Mouse (Mus musculus) C2C12 (cell line): ENCODE data around the gene Fndc9. TPM values are rescaled to one million over a fixed set of nuclear protein-coding genes. Genes with fewer than 3 reads are reported as not detected.

Experiments used
- H3K27me3 ChIP-seq: one replicate; pipeline ENCODE4 v1.6.1; 2011; ENCODE audit not compliant: control insufficient read depth, insufficient read depth, insufficient read length
- H3K36me3 ChIP-seq: one replicate; pipeline ENCODE4 v1.6.1; 2011; ENCODE audit not compliant: control insufficient read depth, insufficient read depth
- H3K4me3 ChIP-seq: one replicate; pipeline ENCODE4 v1.5.1; 2011; ENCODE audit warnings: mild to moderate bottlenecking, control low read depth; ENCODE audit not compliant: poor library complexity, insufficient read depth, severe bottlenecking
- H3K79me2 ChIP-seq: one replicate; pipeline ENCODE4 v1.6.1; 2011; ENCODE audit not compliant: control insufficient read depth, insufficient read depth
- H3K79me3 ChIP-seq: one replicate; pipeline ENCODE4 v1.6.1; 2011; ENCODE audit warnings: low read depth, control low read depth
- H3ac ChIP-seq: one replicate; pipeline ENCODE3; 2011; ENCODE audit warnings: low read depth; ENCODE audit not compliant: control insufficient read depth, insufficient read length
- CEBPB ChIP-seq: IDR thresholded peaks from one replicate; pipeline ENCODE4 v1.6.1; 2011; ENCODE audit warnings: low read depth, mild to moderate bottlenecking, control low read depth, moderate library complexity
- CTCF ChIP-seq: IDR thresholded peaks from one replicate; pipeline ENCODE4 v1.5.1; 2011; ENCODE audit not compliant: control insufficient read depth, insufficient read depth, insufficient read length
- FOSL1 ChIP-seq: IDR thresholded peaks from one replicate; pipeline ENCODE4 v1.8.0; 2011; ENCODE audit warnings: mild to moderate bottlenecking, low read length; ENCODE audit not compliant: poor library complexity, insufficient read depth, severe bottlenecking
- MAX ChIP-seq: IDR thresholded peaks from one replicate; pipeline ENCODE4 v1.6.1; 2011; ENCODE audit warnings: mild to moderate bottlenecking, control low read depth
- MYOD1 ChIP-seq: IDR thresholded peaks from one replicate; pipeline ENCODE4 v1.6.1; 2011; ENCODE audit warnings: low read depth; ENCODE audit not compliant: control insufficient read depth, insufficient read length
- MYOG ChIP-seq: IDR thresholded peaks from one replicate; pipeline ENCODE4 v1.6.1; 2011; ENCODE audit not compliant: control insufficient read depth, insufficient read length; ENCODE audit errors: extremely low read depth
- USF1 ChIP-seq: IDR thresholded peaks from one replicate; pipeline ENCODE4 v1.6.1; 2011; ENCODE audit warnings: low read depth, mild to moderate bottlenecking, control low read depth, moderate library complexity
- long read RNA-seq, 2 experiments: library from polyadenylated mRNA; unstranded; transcript quantifications; one replicate each; pipeline ENCODE4 v2.0.0; 2019 to 2020
- polyA plus RNA-seq: library from polyadenylated mRNA; unstranded; fragments of >200 nt; fragmentation: generic; extraction: Trizol; gene quantifications from one replicate; pipeline ENCODE4 v1.2.1, GENCODE M21; 2012; ENCODE audit warnings: missing spikeins

Gene Fndc9
- polyA plus RNA-seq: 0.09 TPM
- long read RNA-seq, experiment 1: 0 reads
- long read RNA-seq, experiment 2, partial matches to known transcripts: 0 of 1 reads
- long read RNA-seq, experiment 2, other reads (novel, unspliced or antisense): 1 of 1 reads

DNA sequence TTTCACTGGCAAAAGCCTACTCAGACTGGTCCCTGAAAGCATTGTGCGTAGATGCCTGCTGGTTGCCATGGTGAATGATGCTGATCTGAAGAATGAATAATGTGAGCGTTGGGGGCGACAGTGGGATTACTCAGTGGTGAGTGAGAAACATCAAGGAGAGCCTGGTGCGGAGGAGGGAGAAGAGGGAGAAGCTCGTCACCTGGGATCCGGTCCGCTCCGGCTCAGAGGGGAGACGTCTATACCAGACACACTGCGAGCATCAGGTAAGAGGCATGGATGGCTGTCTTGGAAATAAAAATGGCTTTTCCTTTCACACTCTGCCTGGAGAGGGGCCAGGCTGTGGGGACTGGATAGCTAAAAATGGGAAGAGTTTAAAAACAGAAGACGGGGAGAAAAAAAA, at the start of gene Fndc9:
Gene Fndc9 (plus strand): TSS at position 198 of the 400 bp plus-strand sequence.
- TF ChIP-seq FOSL1 (no peak), MYOD1 (no peak), CEBPB (no peak), MAX (no peak), CTCF (no peak), USF1 (no peak), MYOG (no peak)
- H3K4me3 ChIP-seq: no peak within 1 kb of the TSS
- H3K79me3 ChIP-seq: no peaks in the 10 kb centered on the region
- H3ac ChIP-seq: no peak within 1 kb of the TSS
- no peaks in the 10 kb centered on the region for H3K36me3 ChIP-seq
- H3K79me2 ChIP-seq: no peaks in the 10 kb centered on the region
- no peaks in the 10 kb centered on the region for H3K27me3 ChIP-seq

DNA sequence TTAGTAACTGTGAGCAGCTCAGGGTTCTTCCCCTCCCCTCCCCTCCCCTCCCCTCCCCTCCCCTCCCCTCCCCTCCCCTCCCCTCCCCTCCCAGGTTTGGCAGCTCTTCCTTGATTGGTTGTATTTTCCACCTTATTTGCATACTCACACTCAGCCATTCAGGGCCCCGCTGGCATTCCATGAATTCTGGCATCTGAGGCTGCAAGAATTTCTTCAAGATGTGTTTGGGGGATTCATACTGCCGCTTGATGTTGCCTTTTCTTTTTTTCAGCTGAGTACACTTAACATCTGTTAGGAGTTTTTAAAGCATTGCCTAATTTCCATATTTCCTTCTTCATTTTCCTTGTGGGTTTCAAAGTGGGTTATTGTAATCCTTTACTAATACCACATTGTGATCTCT, 47.0 kb upstream of the Fndc9 start:
- Histone ChIP-seq H3K36me3 (no peaks in the 10 kb centered on the region), H3ac (no peak overlapping the region), H3K79me3 (no peaks in the 10 kb centered on the region), H3K4me3 (no peak overlapping the region), H3K27me3 (peaks cover 7% of the 10 kb centered on the region), H3K79me2 (no peaks in the 10 kb centered on the region)
- TF ChIP-seq MYOD1 (no peak), CEBPB (no peak), CTCF (no peak), MYOG (no peak), USF1 (no peak), FOSL1 (no peak), MAX (no peak)

DNA sequence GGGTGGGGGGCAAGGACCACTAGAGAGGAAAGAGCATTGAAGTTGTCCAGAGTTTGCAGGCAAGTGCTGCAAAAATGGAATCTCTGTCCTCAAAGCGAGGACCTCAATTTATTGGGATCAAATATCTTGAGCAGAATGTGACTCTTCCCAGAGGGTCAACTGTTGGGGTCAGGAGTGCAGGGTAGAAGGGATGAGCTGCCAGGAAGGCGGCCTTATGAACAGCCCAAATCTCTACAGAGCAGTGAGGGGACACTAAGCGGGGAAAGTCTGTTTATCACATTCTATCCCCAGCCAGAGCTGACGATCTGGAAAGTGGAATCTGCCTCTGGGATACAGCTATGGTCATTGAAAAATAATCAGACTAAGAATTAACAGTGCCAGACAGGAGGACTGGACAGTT, 41.2 kb upstream of the Fndc9 start:
- Histone ChIP-seq H3K36me3 (no peaks in the 10 kb centered on the region), H3ac (no peak overlapping the region), H3K27me3 (no peaks in the 10 kb centered on the region), H3K79me2 (no peaks in the 10 kb centered on the region), H3K79me3 (no peaks in the 10 kb centered on the region), H3K4me3 (no peak overlapping the region)
- TF ChIP-seq USF1 (no peak), CEBPB (no peak), CTCF (no peak), MYOD1 (no peak), FOSL1 (no peak)

DNA sequence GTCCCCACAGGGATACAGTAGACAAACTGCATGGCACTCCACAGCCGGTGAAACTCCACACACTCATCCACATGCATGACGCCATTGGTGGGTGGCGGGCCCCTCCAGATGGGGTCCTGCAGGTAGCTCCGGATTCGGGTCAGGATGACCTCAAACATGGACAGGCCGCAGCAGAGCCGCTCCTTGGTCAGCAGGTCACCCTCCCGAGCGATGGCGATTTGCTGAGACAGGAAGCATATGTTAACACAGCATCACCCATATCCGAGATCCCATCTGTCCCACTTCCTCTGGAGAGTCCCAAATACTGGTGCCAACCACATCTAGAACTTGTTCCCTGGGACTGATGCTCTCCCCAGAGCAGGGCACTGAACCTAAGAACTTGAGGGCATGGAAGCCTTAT, 34.7 kb upstream of the Fndc9 start:
- H3K36me3 ChIP-seq: no peaks in the 10 kb centered on the region
- no peak for TF ChIP-seq MAX
- no peak for TF ChIP-seq MYOD1
- TF ChIP-seq FOSL1: no peak
- no peak for TF ChIP-seq MYOG
- TF ChIP-seq CEBPB: no peak
- TF ChIP-seq CTCF: no peak
- no peak for TF ChIP-seq USF1
- H3K79me2 ChIP-seq: no peaks in the 10 kb centered on the region
- H3K27me3 ChIP-seq: no peaks in the 10 kb centered on the region
- no peaks in the 10 kb centered on the region for H3K79me3 ChIP-seq
- H3K4me3 ChIP-seq: no peak overlapping the region
- H3ac ChIP-seq: no peak overlapping the region

DNA sequence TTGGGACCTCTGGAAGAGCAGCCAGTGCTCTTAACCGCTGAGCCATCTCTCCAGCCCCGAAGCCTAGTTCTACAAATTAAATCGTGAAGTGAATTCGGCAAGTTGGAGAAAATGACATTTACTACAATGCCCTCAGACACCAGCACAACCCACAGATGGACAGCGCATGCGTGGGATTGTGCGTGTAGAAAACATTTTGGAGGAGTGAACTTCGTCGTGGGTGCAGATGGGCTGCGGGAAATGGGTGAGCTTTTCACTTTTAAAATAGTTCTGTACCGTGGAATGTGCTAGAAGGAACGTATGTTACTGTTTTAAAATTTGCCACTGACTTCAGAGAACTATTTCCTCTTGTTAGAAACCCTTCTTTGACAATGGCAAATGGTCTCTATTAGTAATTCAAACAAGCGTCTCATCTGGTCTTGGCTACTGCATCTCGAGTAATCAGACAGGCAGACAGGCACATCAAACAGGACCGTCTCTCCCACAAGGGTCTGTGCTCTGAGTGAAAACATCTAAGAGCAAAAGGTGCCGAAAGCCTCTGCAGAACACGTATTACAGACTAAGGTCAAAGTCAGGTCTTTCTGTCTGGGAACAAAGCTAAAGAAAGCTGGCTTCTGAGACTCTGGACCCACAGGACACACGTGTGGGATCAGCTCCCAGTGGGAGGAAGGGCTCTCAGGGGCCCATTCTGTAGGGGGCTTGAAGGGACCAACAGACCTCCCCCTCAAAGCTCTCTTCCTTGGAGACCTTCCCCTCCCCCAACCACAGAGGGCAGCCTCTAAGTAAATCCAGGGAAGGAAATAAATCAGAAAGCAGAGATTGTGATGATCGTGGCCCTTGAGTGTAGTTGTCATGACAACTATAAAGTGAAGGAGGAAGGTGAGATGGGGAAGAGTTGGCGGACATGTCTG, 33.4 kb upstream of the Fndc9 start:
- no peak for TF ChIP-seq MAX
- TF ChIP-seq MYOG: no peak
- TF ChIP-seq USF1: no peak
- TF ChIP-seq FOSL1: no peak
- TF ChIP-seq CEBPB: no peak
- TF ChIP-seq CTCF: no peak
- TF ChIP-seq MYOD1: no peak
- Histone ChIP-seq H3K36me3 (no peaks in the 10 kb centered on the region), H3K79me3 (no peaks in the 10 kb centered on the region), H3ac (no peak overlapping the region), H3K79me2 (no peaks in the 10 kb centered on the region), H3K27me3 (no peaks in the 10 kb centered on the region), H3K4me3 (no peak overlapping the region)

DNA sequence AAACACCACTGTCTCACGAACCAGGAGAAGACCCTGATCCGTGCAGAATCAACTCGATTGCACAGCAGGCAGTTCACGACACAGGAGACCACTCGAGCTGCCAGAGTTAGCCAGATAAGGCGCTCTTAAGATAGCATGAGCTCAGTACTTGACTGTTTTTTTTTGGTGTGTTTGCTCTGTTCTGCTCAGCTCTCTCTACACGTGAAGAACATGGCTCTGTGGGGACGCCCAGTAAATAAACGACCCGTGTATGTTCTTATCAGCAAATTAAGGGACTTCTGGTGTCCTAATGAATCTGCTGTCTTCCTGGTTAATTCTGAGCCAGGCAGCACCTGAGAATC, 32.8 kb upstream of the Fndc9 start:
- H3K27me3 ChIP-seq: no peaks in the 10 kb centered on the region
- H3K4me3 ChIP-seq: no peak overlapping the region
- no peaks in the 10 kb centered on the region for H3K79me3 ChIP-seq
- H3K79me2 ChIP-seq: no peaks in the 10 kb centered on the region
- H3K36me3 ChIP-seq: no peaks in the 10 kb centered on the region
- H3ac ChIP-seq: no peak overlapping the region
- TF ChIP-seq CEBPB (no peak), MYOG (no peak), USF1 (no peak), CTCF (no peak), MAX (no peak), FOSL1 (no peak)
